Mouse (Mus musculus): ENCODE measurements around the gene Kxd1. TPM values are rescaled to one million over a fixed set of nuclear protein-coding genes. Genes with fewer than 3 reads are reported as not detected.

The Kxd1 gene
- polyA plus RNA-seq (2015; fragmentation: Illumina TruSeq; extraction: RNeasy Lipid Tissue Mini Kit (QIAGEN cat#74804); ENCODE audit: insufficient read depth, low replicate concordance) = 50.0 TPM

DNA sequence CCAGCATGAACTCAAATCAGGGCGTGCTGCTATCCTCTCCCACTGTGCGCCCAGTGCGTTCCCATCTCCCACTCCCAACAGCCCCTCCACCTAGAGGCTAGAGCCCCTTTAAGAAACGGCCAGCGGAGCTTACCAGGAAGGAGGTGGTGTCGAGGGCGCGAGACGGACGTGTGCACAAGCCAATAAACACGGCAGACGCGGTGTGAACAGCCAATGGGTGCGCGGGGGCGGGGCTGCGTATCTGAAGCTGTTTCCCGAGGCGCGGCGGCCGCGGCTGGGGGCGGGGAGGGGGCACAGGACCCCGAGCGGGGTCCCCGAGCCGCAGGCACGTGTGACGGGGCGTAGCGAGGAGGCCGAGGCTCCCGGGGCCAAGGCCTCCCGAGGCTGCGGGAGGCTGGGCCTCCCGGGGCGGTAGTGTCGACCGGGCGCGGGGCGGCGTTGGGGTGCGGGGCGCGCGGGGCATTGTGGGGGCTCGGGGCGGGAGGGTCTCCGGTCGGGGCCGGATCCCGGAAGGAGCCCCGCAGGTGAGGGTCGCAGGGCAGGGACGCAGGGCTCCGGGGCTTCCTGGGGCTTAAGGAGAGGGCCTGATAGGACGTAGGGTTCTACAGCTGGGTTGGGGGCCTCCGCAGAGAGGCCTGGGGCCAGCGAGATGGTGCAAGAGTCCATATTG lies at the start of gene Kxd1, which contains the start of gene Fkbp8:
Kxd1 (minus strand) TSS at position 445 of the 670 bp plus-strand sequence.
Fkbp8 (plus strand) TSS at position 213 of the 670 bp plus-strand sequence.

GRCm38 (mm10) chr8:70539077-70539813 lies 11.5 kb upstream of the Kxd1 start, which contains the start of gene Ell:
Gene Ell, plus strand, starts transcription at chr8:70539457.

GRCm38 (mm10) chr8:70510228-70510915 lies 17.4 kb downstream of the Kxd1 start, which contains the start of gene Uba52:
Gene Uba52, minus strand, starts transcription at chr8:70510801.

DNA sequence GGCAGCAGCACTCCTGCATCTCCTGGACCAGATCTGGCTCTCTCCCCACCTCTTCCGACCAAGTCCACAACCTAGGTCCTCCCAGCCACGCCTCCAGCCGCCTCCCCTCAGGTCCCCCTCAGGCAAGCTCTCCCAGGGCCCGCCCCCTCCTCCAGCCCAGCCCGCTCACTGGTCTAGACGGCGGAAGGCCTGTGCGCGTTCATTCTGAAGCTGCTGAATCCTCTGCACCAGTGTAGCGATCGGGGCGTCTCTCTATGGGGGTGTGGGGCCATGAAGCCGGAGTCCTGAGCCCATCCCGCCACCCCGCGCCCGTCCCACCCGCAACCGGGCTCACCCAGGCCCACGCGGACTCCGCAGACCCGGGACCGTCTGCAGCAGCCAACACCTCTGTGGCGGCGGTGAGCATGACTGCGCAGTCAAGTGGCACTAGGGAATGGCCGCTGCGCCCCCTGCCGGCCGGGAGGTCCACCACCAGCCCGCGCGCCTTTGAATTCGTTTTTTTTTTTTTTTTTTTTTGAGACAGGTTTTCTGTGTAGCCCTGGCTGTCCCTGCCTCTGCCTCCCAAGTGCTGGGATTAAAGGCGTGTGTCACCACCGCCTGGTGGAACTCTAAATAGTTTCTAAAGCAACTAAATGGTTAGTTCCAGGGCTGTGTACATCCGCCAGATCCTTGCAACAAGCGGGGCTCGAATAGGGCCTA lies 21.3 kb downstream of the Kxd1 start, which contains the start of gene Rex1bd:
Rex1bd (minus strand) TSS at position 425 of the 699 bp plus-strand sequence.

DNA sequence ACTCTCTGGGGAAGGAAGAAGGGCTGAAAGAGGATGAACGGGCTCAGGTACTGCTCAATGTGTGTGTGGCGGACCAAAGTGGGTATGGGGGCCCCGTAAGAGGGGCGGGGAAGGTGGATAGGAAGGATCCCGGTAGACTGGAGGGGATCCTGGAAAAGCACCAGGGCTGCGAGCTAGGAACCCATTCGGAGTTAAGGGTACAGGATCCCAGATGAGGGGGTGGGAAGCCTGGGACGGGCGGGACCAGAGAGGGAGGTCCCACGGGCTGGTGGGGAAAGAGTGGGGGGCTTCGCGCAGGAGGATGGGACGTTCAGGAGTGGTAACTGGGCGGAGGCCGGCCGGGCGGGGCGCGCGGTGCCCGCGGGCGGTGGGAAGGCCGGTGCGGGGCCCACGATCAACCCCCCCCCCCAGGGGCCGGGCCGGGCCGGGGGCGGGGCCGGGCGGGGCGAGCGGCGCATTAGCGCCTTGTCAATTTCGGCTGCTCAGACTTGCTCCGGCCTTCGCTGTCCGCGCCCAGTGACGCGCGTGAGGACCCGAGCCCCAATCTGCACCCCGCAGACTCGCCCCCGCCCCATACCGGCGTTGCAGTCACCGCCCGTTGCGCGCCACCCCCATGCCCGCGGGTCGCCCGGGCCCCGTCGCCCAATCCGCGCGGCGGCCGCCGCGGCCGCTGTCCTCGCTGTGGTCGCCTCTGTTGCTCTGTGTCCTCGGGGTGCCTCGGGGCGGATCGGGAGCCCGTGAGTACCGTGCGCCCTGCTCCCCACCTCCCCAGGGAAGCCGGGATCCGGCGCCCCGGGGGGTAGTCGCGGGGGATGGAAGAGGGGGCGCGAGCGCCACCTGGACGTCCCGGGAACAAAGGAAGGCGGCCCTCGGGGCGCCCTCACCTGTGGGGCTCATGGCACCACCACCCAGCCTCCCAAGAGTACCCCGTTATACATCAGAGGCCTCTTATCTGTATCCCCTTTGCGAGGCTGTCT lies 34.8 kb downstream of the Kxd1 start, which contains the start of gene Crlf1:
Crlf1 (plus strand) TSS at position 495 of the 977 bp plus-strand sequence.

DNA sequence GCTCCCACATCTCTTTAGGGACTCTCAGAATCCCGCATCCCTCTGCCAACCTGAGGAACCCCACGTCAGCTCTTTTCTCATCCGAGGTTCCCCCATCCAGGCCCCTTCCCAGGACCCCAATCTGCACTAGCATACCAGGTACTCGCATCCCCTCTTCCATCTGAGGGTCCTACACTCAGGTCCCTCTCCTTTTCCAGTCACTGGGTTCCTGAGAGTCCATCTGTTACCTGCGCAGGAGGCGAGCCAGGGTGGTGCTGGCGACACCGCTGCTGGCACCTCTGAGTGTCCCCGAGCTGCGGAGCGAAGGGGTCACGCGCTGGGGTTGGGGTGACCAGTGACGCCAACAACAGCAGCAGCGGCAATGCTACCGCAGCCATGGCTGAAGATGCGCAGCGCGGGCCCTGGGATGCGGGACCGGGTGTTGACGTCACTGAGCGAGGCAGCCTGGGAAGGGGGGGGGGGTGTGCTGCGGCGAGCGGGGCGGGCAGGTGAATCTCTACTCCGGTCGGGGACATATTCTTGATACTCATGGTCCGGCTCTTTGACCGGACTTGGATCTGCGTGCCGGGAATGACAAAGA lies 40.7 kb downstream of the Kxd1 start, which contains the start of gene Tmem59l:
Tmem59l (minus strand) TSS at position 418 of the 580 bp plus-strand sequence.

GRCm38 (mm10) chr8:70476333-70477268 lies 51.2 kb downstream of the Kxd1 start, which contains the start of gene Klhl26:
Gene Klhl26, minus strand, starts transcription at chr8:70476968.

Other genes starting within 250 kb of the Kxd1 start
- gene Homer3, start 245.1 kb downstream of the Kxd1 start, polyA plus RNA-seq (2015; fragmentation: Illumina TruSeq; extraction: RNeasy Lipid Tissue Mini Kit (QIAGEN cat#74804); ENCODE audit: insufficient read depth, low replicate concordance) = 4.2 TPM
- 23.5 TPM for gene Ddx49, start 225.5 kb downstream of the Kxd1 start, polyA plus RNA-seq (2015; fragmentation: Illumina TruSeq; extraction: RNeasy Lipid Tissue Mini Kit (QIAGEN cat#74804); ENCODE audit: insufficient read depth, low replicate concordance)
- 32.0 TPM for gene Cope, start 225.4 kb downstream of the Kxd1 start, polyA plus RNA-seq (2015; fragmentation: Illumina TruSeq; extraction: RNeasy Lipid Tissue Mini Kit (QIAGEN cat#74804); ENCODE audit: insufficient read depth, low replicate concordance)
- gene Cers1, start 212.2 kb downstream of the Kxd1 start, polyA plus RNA-seq (2015; fragmentation: Illumina TruSeq; extraction: RNeasy Lipid Tissue Mini Kit (QIAGEN cat#74804); ENCODE audit: insufficient read depth, low replicate concordance) = not detected
- not detected for gene Gdf1, start 198.1 kb downstream of the Kxd1 start, polyA plus RNA-seq (2015; fragmentation: Illumina TruSeq; extraction: RNeasy Lipid Tissue Mini Kit (QIAGEN cat#74804); ENCODE audit: insufficient read depth, low replicate concordance)
- 16.2 TPM for gene Upf1, start 174.7 kb downstream of the Kxd1 start, polyA plus RNA-seq (2015; fragmentation: Illumina TruSeq; extraction: RNeasy Lipid Tissue Mini Kit (QIAGEN cat#74804); ENCODE audit: insufficient read depth, low replicate concordance)
- gene Comp, start 154.4 kb downstream of the Kxd1 start, polyA plus RNA-seq (2015; fragmentation: Illumina TruSeq; extraction: RNeasy Lipid Tissue Mini Kit (QIAGEN cat#74804); ENCODE audit: insufficient read depth, low replicate concordance) = 0.10 TPM
- gene Crtc1, start 88.4 kb downstream of the Kxd1 start, polyA plus RNA-seq (2015; fragmentation: Illumina TruSeq; extraction: RNeasy Lipid Tissue Mini Kit (QIAGEN cat#74804); ENCODE audit: insufficient read depth, low replicate concordance) = 6.5 TPM
- gene Klhl26, start 51.0 kb downstream of the Kxd1 start, polyA plus RNA-seq (2015; fragmentation: Illumina TruSeq; extraction: RNeasy Lipid Tissue Mini Kit (QIAGEN cat#74804); ENCODE audit: insufficient read depth, low replicate concordance) = 5.5 TPM
- gene Tmem59l, start 40.6 kb downstream of the Kxd1 start, polyA plus RNA-seq (2015; fragmentation: Illumina TruSeq; extraction: RNeasy Lipid Tissue Mini Kit (QIAGEN cat#74804); ENCODE audit: insufficient read depth, low replicate concordance) = not detected
- not detected for gene Crlf1, start 34.8 kb downstream of the Kxd1 start, polyA plus RNA-seq (2015; fragmentation: Illumina TruSeq; extraction: RNeasy Lipid Tissue Mini Kit (QIAGEN cat#74804); ENCODE audit: insufficient read depth, low replicate concordance)
- gene Rex1bd, start 21.2 kb downstream of the Kxd1 start, polyA plus RNA-seq (2015; fragmentation: Illumina TruSeq; extraction: RNeasy Lipid Tissue Mini Kit (QIAGEN cat#74804); ENCODE audit: insufficient read depth, low replicate concordance) = 10.3 TPM
- gene Uba52, start 17.2 kb downstream of the Kxd1 start, polyA plus RNA-seq (2015; fragmentation: Illumina TruSeq; extraction: RNeasy Lipid Tissue Mini Kit (QIAGEN cat#74804); ENCODE audit: insufficient read depth, low replicate concordance) = 680 TPM
- gene Fkbp8, start 232 bp downstream of the Kxd1 start, polyA plus RNA-seq (2015; fragmentation: Illumina TruSeq; extraction: RNeasy Lipid Tissue Mini Kit (QIAGEN cat#74804); ENCODE audit: insufficient read depth, low replicate concordance) = 99.1 TPM
- gene Ell, start 11.5 kb upstream of the Kxd1 start, polyA plus RNA-seq (2015; fragmentation: Illumina TruSeq; extraction: RNeasy Lipid Tissue Mini Kit (QIAGEN cat#74804); ENCODE audit: insufficient read depth, low replicate concordance) = 10.1 TPM
- 9.0 TPM for gene Isyna1, start 66.4 kb upstream of the Kxd1 start, polyA plus RNA-seq (2015; fragmentation: Illumina TruSeq; extraction: RNeasy Lipid Tissue Mini Kit (QIAGEN cat#74804); ENCODE audit: insufficient read depth, low replicate concordance)
- gene Ssbp4, start 80.9 kb upstream of the Kxd1 start, polyA plus RNA-seq (2015; fragmentation: Illumina TruSeq; extraction: RNeasy Lipid Tissue Mini Kit (QIAGEN cat#74804); ENCODE audit: insufficient read depth, low replicate concordance) = 8.2 TPM
- 13.8 TPM for gene Lrrc25, start 88.2 kb upstream of the Kxd1 start, polyA plus RNA-seq (2015; fragmentation: Illumina TruSeq; extraction: RNeasy Lipid Tissue Mini Kit (QIAGEN cat#74804); ENCODE audit: insufficient read depth, low replicate concordance)
- gene Gdf15, start 104.5 kb upstream of the Kxd1 start, polyA plus RNA-seq (2015; fragmentation: Illumina TruSeq; extraction: RNeasy Lipid Tissue Mini Kit (QIAGEN cat#74804); ENCODE audit: insufficient read depth, low replicate concordance) = not detected
- 5.5 TPM for gene Pgpep1, start 132.4 kb upstream of the Kxd1 start, polyA plus RNA-seq (2015; fragmentation: Illumina TruSeq; extraction: RNeasy Lipid Tissue Mini Kit (QIAGEN cat#74804); ENCODE audit: insufficient read depth, low replicate concordance)
- 21.5 TPM for gene Lsm4, start 145.3 kb upstream of the Kxd1 start, polyA plus RNA-seq (2015; fragmentation: Illumina TruSeq; extraction: RNeasy Lipid Tissue Mini Kit (QIAGEN cat#74804); ENCODE audit: insufficient read depth, low replicate concordance)
- gene Jund, start 171.0 kb upstream of the Kxd1 start, polyA plus RNA-seq (2015; fragmentation: Illumina TruSeq; extraction: RNeasy Lipid Tissue Mini Kit (QIAGEN cat#74804); ENCODE audit: insufficient read depth, low replicate concordance) = 22.5 TPM
- gene Iqcn, start 175.5 kb upstream of the Kxd1 start, polyA plus RNA-seq (2015; fragmentation: Illumina TruSeq; extraction: RNeasy Lipid Tissue Mini Kit (QIAGEN cat#74804); ENCODE audit: insufficient read depth, low replicate concordance) = not detected
- 1.5 TPM for gene Gm3336, start 190.6 kb upstream of the Kxd1 start, polyA plus RNA-seq (2015; fragmentation: Illumina TruSeq; extraction: RNeasy Lipid Tissue Mini Kit (QIAGEN cat#74804); ENCODE audit: insufficient read depth, low replicate concordance)
- 0.72 TPM for gene Pde4c, start 195.8 kb upstream of the Kxd1 start, polyA plus RNA-seq (2015; fragmentation: Illumina TruSeq; extraction: RNeasy Lipid Tissue Mini Kit (QIAGEN cat#74804); ENCODE audit: insufficient read depth, low replicate concordance)
- gene Rab3a, start 226.7 kb upstream of the Kxd1 start, polyA plus RNA-seq (2015; fragmentation: Illumina TruSeq; extraction: RNeasy Lipid Tissue Mini Kit (QIAGEN cat#74804); ENCODE audit: insufficient read depth, low replicate concordance) = 4.4 TPM
- 14.0 TPM for gene Mpv17l2, start 233.0 kb upstream of the Kxd1 start, polyA plus RNA-seq (2015; fragmentation: Illumina TruSeq; extraction: RNeasy Lipid Tissue Mini Kit (QIAGEN cat#74804); ENCODE audit: insufficient read depth, low replicate concordance)
- gene Pik3r2, start 248.8 kb upstream of the Kxd1 start, polyA plus RNA-seq (2015; fragmentation: Illumina TruSeq; extraction: RNeasy Lipid Tissue Mini Kit (QIAGEN cat#74804); ENCODE audit: insufficient read depth, low replicate concordance) = 6.9 TPM

All from spleen, adult 10 weeks (tissue).